Mouse (Mus musculus) MEL (cell line): Measurements from ENCODE around the gene Dnajb6. TPM values are rescaled to one million over a fixed set of nuclear protein-coding genes. Genes with fewer than 3 reads are reported as not detected.

Experiments
- DNase-seq: peaks from one replicate; pipeline ENCODE4 v3.0.0; 2011; ENCODE audit warnings: low read depth, low spot score
- H3K27ac ChIP-seq: 2 replicates; pipeline ENCODE4 v1.5.1; 2012; ENCODE audit warnings: low read depth, mild to moderate bottlenecking, control low read depth, low read length, moderate library complexity; ENCODE audit not compliant: control insufficient read depth
- H3K27me3 ChIP-seq, 2 experiments: fragments of 150-350 bp in 1 of 2; sonication (generic) in 1 of 2; 2 replicates each; pipeline ENCODE4 v1.6.1; 2012; ENCODE audit warnings: low read length in 2 of 2, mild to moderate bottlenecking in 2 of 2, improper control_type of control experiment in 1 of 2, moderate library complexity in 1 of 2; ENCODE audit not compliant: insufficient read depth in 2 of 2, control insufficient read depth in 1 of 2
- H3K36me3 ChIP-seq, 2 experiments: 2 replicates each; pipeline ENCODE4 v1.6.1; 2012 to 2014; ENCODE audit warnings: low read length in 2 of 2, improper control_type of control experiment in 1 of 2, inconsistent platforms in 1 of 2, mild to moderate bottlenecking in 1 of 2; ENCODE audit not compliant: insufficient read depth in 2 of 2, control insufficient read depth in 1 of 2
- H3K4me1 ChIP-seq, 2 experiments: fragments of 150-350 bp in 1 of 2; sonication (generic) in 1 of 2; 2 replicates each; pipeline ENCODE4 v1.6.1; 2012; ENCODE audit warnings: low read length in 2 of 2, improper control_type of control experiment in 1 of 2, mild to moderate bottlenecking in 1 of 2; ENCODE audit not compliant: insufficient read depth in 2 of 2, control insufficient read depth in 1 of 2
- H3K4me3 ChIP-seq, 2 experiments: fragments of 150-350 bp in 1 of 2; sonication (generic) in 1 of 2; 2 replicates each; pipeline ENCODE4 v1.5.1; 2012; ENCODE audit warnings: low read depth in 2 of 2, low read length in 2 of 2, mild to moderate bottlenecking in 2 of 2, moderate library complexity in 2 of 2, control low read depth in 1 of 2, improper control_type of control experiment in 1 of 2; ENCODE audit not compliant: control insufficient read depth in 1 of 2, insufficient read depth in 1 of 2
- H3K79me2 ChIP-seq: 2 replicates; pipeline ENCODE4 v1.6.1; 2012; ENCODE audit warnings: mild to moderate bottlenecking, low read length, moderate library complexity; ENCODE audit not compliant: control insufficient read depth, poor library complexity, insufficient read depth
- H3K9ac ChIP-seq: 2 replicates; pipeline ENCODE4 v1.6.1; 2012; ENCODE audit warnings: low read depth, mild to moderate bottlenecking, control low read depth, low read length, moderate library complexity; ENCODE audit not compliant: control insufficient read depth, poor library complexity, severe bottlenecking
- H3K9me3 ChIP-seq: fragments of 150-350 bp; sonication (generic); replicated peaks from 2 replicates; pipeline ENCODE4 v1.6.1; 2012; ENCODE audit warnings: mild to moderate bottlenecking, low read length, improper control_type of control experiment, moderate library complexity; ENCODE audit not compliant: insufficient read depth
- BHLHE40 ChIP-seq: IDR thresholded peaks from 2 replicates; pipeline ENCODE4 v1.6.1; 2012; ENCODE audit warnings: low read depth, mild to moderate bottlenecking, inconsistent platforms, low read length, improper control_type of control experiment, borderline replicate concordance
- CHD1 ChIP-seq: IDR thresholded peaks from 2 replicates; pipeline ENCODE4 v1.6.1; 2012; ENCODE audit warnings: low read depth, mild to moderate bottlenecking, inconsistent platforms, low read length, improper control_type of control experiment
- CHD2 ChIP-seq: IDR thresholded peaks from 2 replicates; pipeline ENCODE4 v1.6.1; 2011; ENCODE audit warnings: low read length, improper control_type of control experiment
- E2F4 ChIP-seq: IDR thresholded peaks from 2 replicates; pipeline ENCODE4 v1.6.1; 2011; ENCODE audit warnings: low read depth, low read length, improper control_type of control experiment, borderline replicate concordance
- ELF1 ChIP-seq: IDR thresholded peaks from 2 replicates; pipeline ENCODE4 v1.6.1; 2014; ENCODE audit warnings: low read depth, mild to moderate bottlenecking, inconsistent platforms, low read length, improper control_type of control experiment, moderate library complexity
- EP300 ChIP-seq, 2 experiments: IDR thresholded peaks; 2 replicates each; pipeline ENCODE4 v1.6.1; 2011; ENCODE audit warnings: improper control_type of control experiment in 2 of 2, low read length in 2 of 2, low read depth in 1 of 2, mild to moderate bottlenecking in 1 of 2
- ETS1 ChIP-seq: IDR thresholded peaks from 2 replicates; pipeline ENCODE4 v1.6.1; 2012; ENCODE audit warnings: low read depth, mild to moderate bottlenecking, inconsistent platforms, low read length, improper control_type of control experiment, moderate library complexity
- HCFC1 ChIP-seq: IDR thresholded peaks from 2 replicates; pipeline ENCODE4 v1.6.1; 2012; ENCODE audit warnings: low read depth, mild to moderate bottlenecking, inconsistent platforms, low read length, improper control_type of control experiment, moderate library complexity
- JUND ChIP-seq: IDR thresholded peaks from 2 replicates; pipeline ENCODE4 v1.6.1; 2011; ENCODE audit warnings: low read depth, mild to moderate bottlenecking, improper control_type of control experiment, low read length
- MAFK ChIP-seq: IDR thresholded peaks from 2 replicates; pipeline ENCODE4 v1.6.1; 2011; ENCODE audit warnings: low read depth, mild to moderate bottlenecking, low read length, improper control_type of control experiment, borderline replicate concordance
- MAX ChIP-seq: IDR thresholded peaks from 2 replicates; pipeline ENCODE4 v1.6.1; 2011; ENCODE audit warnings: low read length, improper control_type of control experiment
- NRF1 ChIP-seq: IDR thresholded peaks from 2 replicates; pipeline ENCODE4 v1.6.1; 2014; ENCODE audit warnings: low read depth, mild to moderate bottlenecking, inconsistent platforms, low read length, improper control_type of control experiment, moderate library complexity; ENCODE audit not compliant: poor library complexity, insufficient read depth, severe bottlenecking
- POLR2A ChIP-seq, 2 experiments: IDR thresholded peaks; 2 replicates each; pipeline ENCODE4 v1.6.1; 2011 to 2012; ENCODE audit warnings: low read length in 2 of 2, mild to moderate bottlenecking in 2 of 2, control low read depth in 1 of 2, improper control_type of control experiment in 1 of 2, low read depth in 1 of 2, moderate library complexity in 1 of 2; ENCODE audit not compliant: control insufficient read depth in 1 of 2, insufficient read depth in 1 of 2, poor library complexity in 1 of 2
- RCOR1 ChIP-seq: IDR thresholded peaks from 2 replicates; pipeline ENCODE4 v1.6.1; 2012; ENCODE audit warnings: low read depth, mild to moderate bottlenecking, inconsistent platforms, low read length, improper control_type of control experiment
- SMC3 ChIP-seq: IDR thresholded peaks from 2 replicates; pipeline ENCODE4 v1.6.1; 2011; ENCODE audit warnings: low read depth, low read length, improper control_type of control experiment
- TBP ChIP-seq: IDR thresholded peaks from 2 replicates; pipeline ENCODE4 v1.8.0; 2011; ENCODE audit warnings: low read depth, low read length, improper control_type of control experiment
- USF1 ChIP-seq: IDR thresholded peaks from 2 replicates; pipeline ENCODE4 v1.6.1; 2014; ENCODE audit warnings: low read depth, mild to moderate bottlenecking, inconsistent platforms, low read length, improper control_type of control experiment, moderate library complexity
- ZC3H11A ChIP-seq: IDR thresholded peaks from 2 replicates; pipeline ENCODE4 v1.6.1; 2012; ENCODE audit warnings: low read depth, mild to moderate bottlenecking, inconsistent platforms, low read length, improper control_type of control experiment
- polyA plus RNA-seq, 2 experiments: library from polyadenylated mRNA; stranded (reverse) in 1 of 2; unstranded in 1 of 2; fragments of >175 nt in 1 of 2; fragments of >200 nt in 1 of 2; gene quantifications; 2 replicates each; pipeline versions ENCODE4 v1.2.1 to v1.2.4; 2012; ENCODE audit warnings: low replicate concordance in 2 of 2, low read depth in 1 of 2; ENCODE audit not compliant: insufficient read length in 2 of 2, insufficient read depth in 1 of 2, missing spikeins in 1 of 2
- total RNA-seq: library from RNA; depleted of rRNA; stranded (reverse); fragments of 300-350 nt; gene quantifications from 2 replicates; pipeline ENCODE4 v1.2.3, GENCODE M21; 2012

The Dnajb6 gene
- total and polyA plus RNA-seq, 3 experiments, result 131 to 157 TPM; not detected in 1

GRCm38 (mm10) chr5:29736942-29737341, 1.5 kb downstream of the Dnajb6 start:
- Histone ChIP-seq H3K4me1 (peaks cover 1 to 21% of the 10 kb centered on the region in 2 experiments; a peak in 3 of 4 replicates), H3K9ac (peak overlapping the region; percentile 90), H3K27me3 (no peaks in the 10 kb centered on the region), H3K79me2 (peaks cover 57% of the 10 kb centered on the region), H3K9me3 (no peaks in the 10 kb centered on the region), H3K27ac (no peak overlapping the region), H3K4me3 (peak overlapping the region; percentile 77 to 82), H3K36me3 (peaks cover 3 to 22% of the 10 kb centered on the region in 2 experiments)
- TF ChIP-seq MAFK (no peak), ELF1 (0 out of 2 replicates have a peak, but pooled peaks have one; percentile 16), EP300 (IDR thresholded peaks at IDR 0.05; ENCODE audit: low read depth in 1 of 2, low read length in 2 of 2) (0 out of 4 replicates have a peak, but pooled peaks of 1 of the 2 experiments have one; percentile 14), E2F4 (no peak), TBP (no peak), ETS1 (no peak), ZC3H11A (no peak)
- peak; percentile 42 for DNase-seq

- H3K79me2 ChIP-seq, result peaks cover 60% of the 10 kb centered on the region
- peak overlapping the region; percentile 90; the same call in 1 of the 2 replicates for H3K9ac ChIP-seq
- H3K27ac ChIP-seq, result no peak overlapping the region
- DNase-seq, result no peak
- no peaks in the 10 kb centered on the region for H3K9me3 ChIP-seq
- peaks cover 1 to 21% of the 10 kb centered on the region in 2 experiments; a peak in 3 of 4 replicates for H3K4me1 ChIP-seq
- TF ChIP-seq MAX (no peak), SMC3 (no peak), TBP (no peak), EP300 (IDR thresholded peaks at IDR 0.05; ENCODE audit: low read depth in 1 of 2, low read length in 2 of 2) (no peak), HCFC1 (no peak), JUND (no peak), RCOR1 (no peak), USF1 (no peak), NRF1 (no peak), CHD1 (no peak), BHLHE40 (no peak), ZC3H11A (no peak), E2F4 (no peak), POLR2A (IDR thresholded peaks at IDR 0.05; ENCODE audit: control insufficient read depth in 1 of 2, insufficient read depth in 1 of 2, low read depth in 1 of 2, low read length in 2 of 2, poor library complexity in 1 of 2) (no peak), CHD2 (no peak)
- H3K4me3 ChIP-seq, result peak overlapping the region in 1 of 2 experiments; percentile 77; a peak in 2 of 4 replicates
- H3K36me3 ChIP-seq, result peaks cover 9 to 22% of the 10 kb centered on the region in 2 experiments
- no peaks in the 10 kb centered on the region for H3K27me3 ChIP-seq
Measured at GRCm38 (mm10) chr5:29737471-29737870, 2.0 kb downstream of the Dnajb6 start.
